Mouse (Mus musculus) midbrain, embryonic 15.5 days (tissue): Measurements from ENCODE around the gene Mtx1. TPM values are rescaled to one million over a fixed set of nuclear protein-coding genes. Genes with fewer than 3 reads are reported as not detected.
A peak's percentile ranks its signal among the peaks of the same experiment; 100 is the strongest.

Experiments used
- ATAC-seq: fragments of 200-750 bp; cut with Nextera tagmentation; replicated peaks from 2 replicates; pipeline ENCODE4 v1.8.0; 2017; ENCODE audit warnings: moderate TSS enrichment
- H3K27ac ChIP-seq: fragments of 300-500 bp; sonication (generic); 2 replicates; pipeline ENCODE4 v1.5.1; 2015; ENCODE audit warnings: mild to moderate bottlenecking, inconsistent platforms
- H3K27me3 ChIP-seq: fragments of 300-500 bp; sonication (generic); replicated peaks from 2 replicates; pipeline ENCODE4 v1.6.1; 2015; ENCODE audit warnings: inconsistent platforms
- H3K36me3 ChIP-seq: fragments of 300-500 bp; sonication (generic); replicated peaks from 2 replicates; pipeline ENCODE4 v1.6.1; 2015; ENCODE audit warnings: inconsistent platforms
- H3K4me1 ChIP-seq: fragments of 300-500 bp; sonication (generic); 2 replicates; pipeline ENCODE4 v1.6.1; 2015; ENCODE audit warnings: inconsistent platforms
- H3K4me2 ChIP-seq: fragments of 300-500 bp; sonication (generic); 2 replicates; pipeline ENCODE4 v1.6.1; 2015; ENCODE audit warnings: inconsistent platforms, mild to moderate bottlenecking, moderate library complexity
- H3K4me3 ChIP-seq: fragments of 300-500 bp; sonication (generic); 2 replicates; pipeline ENCODE4 v1.5.1; 2015; ENCODE audit warnings: mild to moderate bottlenecking, inconsistent platforms
- H3K9ac ChIP-seq: fragments of 300-500 bp; sonication (generic); 2 replicates; pipeline ENCODE4 v1.6.1; 2015; ENCODE audit warnings: mild to moderate bottlenecking, inconsistent platforms
- H3K9me3 ChIP-seq: fragments of 300-500 bp; sonication (generic); 2 replicates; pipeline ENCODE4 v1.6.1; 2016; ENCODE audit warnings: inconsistent platforms
- WGBS: fragments of 180-500 bp; shearing (Covaris S2); methylation state at CpG from one replicate; pipeline ENCODE4 v1.1.7; 2015; ENCODE audit warnings: mixed read lengths; 5-methylcytosine and 5-hydroxymethylcytosine counted together
- polyA plus RNA-seq: library from polyadenylated mRNA; unstranded; fragments of >200 nt; fragmentation: Nextera tagmentation; extraction: Ambion mirVana; gene quantifications from 2 replicates; pipeline ENCODE4 v1.2.1, GENCODE M21; 2015

The Mtx1 gene
- polyA plus RNA-seq, 1 experiment from 2014 or later, result 159 TPM

GRCm38 (mm10) chr3:89251365-89251895, 24.5 kb upstream of the Mtx1 start:
- peaks cover 6% of the 10 kb centered on the region; the same call in 1 of the 2 replicates for H3K27me3 ChIP-seq
- no peak overlapping the region; the same call in 1 of the 2 replicates for H3K4me2 ChIP-seq
- ATAC-seq, result no peak
- peaks cover 4% of the 10 kb centered on the region; the same call in 1 of the 2 replicates for H3K36me3 ChIP-seq
- H3K9me3 ChIP-seq, result no peaks in the 10 kb centered on the region
- 8% methylated on average over 17 of the region's 17 CpGs for WGBS
- peaks cover 23% of the 10 kb centered on the region for H3K4me1 ChIP-seq
- H3K9ac ChIP-seq, result no peak overlapping the region
- H3K4me3 ChIP-seq, result no peak overlapping the region
- no peak overlapping the region for H3K27ac ChIP-seq

- Histone ChIP-seq H3K36me3 (peaks cover 4% of the 10 kb centered on the region; the same call in 1 of the 2 replicates), H3K9ac (no peak overlapping the region), H3K4me1 (peaks cover 23% of the 10 kb centered on the region), H3K27me3 (peaks cover 6% of the 10 kb centered on the region; the same call in 1 of the 2 replicates), H3K27ac (no peak overlapping the region), H3K4me3 (no peak overlapping the region), H3K4me2 (no peak overlapping the region), H3K9me3 (no peaks in the 10 kb centered on the region)
- ATAC-seq, result no peak
- WGBS, result 27% methylated on average over 7 of the region's 7 CpGs
These were observed 23.6 kb upstream of the Mtx1 start for GRCm38 (mm10) chr3:89250435-89251040.

GRCm38 (mm10) chr3:89247466-89247865, 20.6 kb upstream of the Mtx1 start:
- H3K9me3 ChIP-seq, result no peaks in the 10 kb centered on the region
- peak overlapping the region; percentile 92 for H3K4me2 ChIP-seq
- peaks cover 3% of the 10 kb centered on the region; the same call in 1 of the 2 replicates for H3K27me3 ChIP-seq
- H3K4me1 ChIP-seq, result peaks cover 43% of the 10 kb centered on the region
- H3K27ac ChIP-seq, result no peak overlapping the region
- H3K9ac ChIP-seq, result no peak overlapping the region
- WGBS, result 89% methylated on average over 4 of the region's 4 CpGs
- peak overlapping the region; percentile 78; the same call in 1 of the 2 replicates for H3K4me3 ChIP-seq
- peaks cover 5% of the 10 kb centered on the region; the same call in 1 of the 2 replicates for H3K36me3 ChIP-seq
- ATAC-seq, result no peak

DNA sequence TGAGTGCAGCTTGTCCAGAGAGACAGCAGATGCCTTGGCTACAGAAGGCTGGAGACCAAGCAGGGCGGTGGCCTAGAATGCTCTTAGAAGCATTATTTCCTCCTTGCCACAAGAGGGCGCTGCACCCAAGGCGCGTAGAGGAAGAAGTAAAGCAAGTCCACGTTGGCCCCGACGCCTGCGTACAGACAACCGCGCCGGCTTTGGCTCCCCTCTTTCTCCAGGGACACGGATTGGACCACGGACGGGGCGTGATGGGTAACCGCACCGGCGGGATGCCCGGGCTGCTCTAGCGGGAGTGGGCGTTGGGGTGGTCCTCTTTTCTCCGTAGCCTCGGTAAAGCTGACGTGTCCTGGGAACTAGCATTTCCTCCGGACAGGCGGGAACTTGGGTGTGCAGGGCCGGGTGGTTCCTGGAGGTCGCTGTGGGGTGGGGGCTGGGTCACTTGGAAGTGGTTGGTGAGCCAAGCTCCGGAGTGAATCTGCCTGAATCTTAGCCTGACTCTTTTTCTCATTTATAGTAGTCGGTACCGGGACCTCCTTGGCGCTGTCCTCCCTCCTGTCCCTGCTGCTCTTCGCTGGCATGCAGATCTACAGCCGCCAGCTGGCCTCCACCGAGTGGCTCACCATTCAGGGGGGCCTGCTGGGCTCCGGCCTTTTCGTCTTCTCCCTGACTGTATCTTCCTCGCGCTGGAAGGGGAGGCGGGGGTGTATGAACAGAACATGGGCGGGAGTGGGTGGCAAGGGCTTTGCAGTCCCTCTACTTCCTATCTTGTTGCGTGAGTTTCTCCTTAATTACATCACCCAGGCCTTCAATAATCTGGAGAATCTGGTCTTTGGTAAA, 19.6 kb upstream of the Mtx1 start, which contains the start of gene Trim46:
Gene Trim46, minus strand, starts transcription at position 49 of the 840 bp plus-strand sequence.
- no peaks in the 10 kb centered on the region for H3K27me3 ChIP-seq
- H3K9me3 ChIP-seq, result no peaks in the 10 kb centered on the region
- WGBS, result under 1% methylated on average over 42 of the region's 42 CpGs
- H3K36me3 ChIP-seq, result peaks cover 14% of the 10 kb centered on the region
- peak within 1 kb of the TSS; percentile 97 for H3K27ac ChIP-seq
- H3K9ac ChIP-seq, result peak within 1 kb of the TSS; percentile 80
- H3K4me2 ChIP-seq, result peak within 1 kb of the TSS; percentile 92
- ATAC-seq, result peak; percentile 59
- H3K4me1 ChIP-seq, result peaks cover 48% of the 10 kb centered on the region
- peak within 1 kb of the TSS; percentile 78 for H3K4me3 ChIP-seq

DNA sequence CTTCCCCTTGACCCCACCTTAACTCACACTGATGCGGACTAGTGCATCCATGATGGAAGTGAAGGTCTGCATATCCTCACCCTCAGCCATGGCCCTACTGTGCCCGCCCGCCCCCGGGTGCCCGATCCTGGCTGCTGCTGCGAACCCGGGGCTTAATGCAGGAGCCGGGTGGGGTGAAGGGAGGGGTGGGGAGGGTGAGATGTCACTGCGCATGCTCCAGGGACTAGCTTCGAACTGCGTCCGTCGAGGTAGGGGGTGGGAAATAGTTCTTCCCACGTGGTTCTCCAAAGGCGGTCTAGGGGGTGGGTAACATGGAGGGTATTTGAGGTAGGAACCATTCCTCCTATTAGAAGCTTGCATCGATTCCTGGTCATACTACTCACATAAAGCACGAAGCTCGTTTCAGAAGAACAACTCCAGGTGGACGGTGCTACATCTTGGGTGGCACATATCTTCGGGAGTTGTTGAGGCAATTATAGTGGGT, 18.8 kb upstream of the Mtx1 start, which contains the start of gene Krtcap2:
Gene Krtcap2, plus strand, starts transcription at position 279 of the 484 bp plus-strand sequence.
- Histone ChIP-seq H3K27me3 (no peaks in the 10 kb centered on the region), H3K4me3 (peak within 1 kb of the TSS; percentile 78), H3K4me1 (peaks cover 43% of the 10 kb centered on the region), H3K4me2 (peak within 1 kb of the TSS; percentile 92), H3K36me3 (peaks cover 21% of the 10 kb centered on the region), H3K9me3 (no peaks in the 10 kb centered on the region), H3K9ac (peak within 1 kb of the TSS; percentile 80), H3K27ac (peak within 1 kb of the TSS; percentile 97)
- 2% methylated on average over 20 of the region's 20 CpGs for WGBS
- peak; percentile 71 for ATAC-seq

- peaks cover 39% of the 10 kb centered on the region for H3K4me1 ChIP-seq
- under 1% methylated on average over 21 of the region's 26 CpGs for WGBS
- peak overlapping the region; percentile 78 for H3K4me3 ChIP-seq
These were observed 18.2 kb upstream of the Mtx1 start for GRCm38 (mm10) chr3:89244982-89245687.

GRCm38 (mm10) chr3:89244158-89244981, 17.5 kb upstream of the Mtx1 start:
- peaks cover 28% of the 10 kb centered on the region for H3K36me3 ChIP-seq
- peak overlapping the region; percentile 78 for H3K4me3 ChIP-seq
- peak overlapping the region; percentile 97 for H3K27ac ChIP-seq
- ATAC-seq, result peak; percentile 43
- 8% methylated on average over 25 of the region's 25 CpGs for WGBS
- peak overlapping the region; percentile 92 for H3K4me2 ChIP-seq
- peaks cover 39% of the 10 kb centered on the region for H3K4me1 ChIP-seq
- peak overlapping the region; percentile 53 for H3K9ac ChIP-seq
- H3K9me3 ChIP-seq, result no peaks in the 10 kb centered on the region
- H3K27me3 ChIP-seq, result no peaks in the 10 kb centered on the region

More at GRCm38 (mm10) chr3:89244982-89245687, 18.2 kb upstream of the Mtx1 start:
- Histone ChIP-seq H3K9me3 (no peaks in the 10 kb centered on the region), H3K36me3 (peaks cover 27% of the 10 kb centered on the region), H3K27me3 (no peaks in the 10 kb centered on the region), H3K27ac (peak overlapping the region; percentile 97), H3K9ac (peak overlapping the region; percentile 80), H3K4me2 (peak overlapping the region; percentile 92)
- ATAC-seq, result peak; percentile 74

GRCm38 (mm10) chr3:89243609-89244008, 16.7 kb upstream of the Mtx1 start:
- Histone ChIP-seq H3K4me3 (peak overlapping the region; percentile 78), H3K4me1 (peaks cover 39% of the 10 kb centered on the region), H3K27ac (peak overlapping the region; percentile 97), H3K27me3 (no peaks in the 10 kb centered on the region), H3K9ac (peak overlapping the region; percentile 53; the same call in 1 of the 2 replicates), H3K4me2 (peak overlapping the region; percentile 92), H3K36me3 (peaks cover 36% of the 10 kb centered on the region), H3K9me3 (no peaks in the 10 kb centered on the region)
- no peak for ATAC-seq
- WGBS, result 14% methylated on average over 14 of the region's 14 CpGs

- WGBS, result 71% methylated on average over 9 of the region's 9 CpGs
- ATAC-seq, result no peak
- Histone ChIP-seq H3K36me3 (peaks cover 47% of the 10 kb centered on the region), H3K9me3 (no peaks in the 10 kb centered on the region), H3K4me1 (peaks cover 35% of the 10 kb centered on the region), H3K9ac (no peak overlapping the region), H3K27me3 (no peaks in the 10 kb centered on the region), H3K4me3 (no peak overlapping the region), H3K27ac (no peak overlapping the region), H3K4me2 (peak overlapping the region; percentile 92; the same call in 1 of the 2 replicates)
These were observed 15.5 kb upstream of the Mtx1 start for GRCm38 (mm10) chr3:89242331-89242895.

DNA sequence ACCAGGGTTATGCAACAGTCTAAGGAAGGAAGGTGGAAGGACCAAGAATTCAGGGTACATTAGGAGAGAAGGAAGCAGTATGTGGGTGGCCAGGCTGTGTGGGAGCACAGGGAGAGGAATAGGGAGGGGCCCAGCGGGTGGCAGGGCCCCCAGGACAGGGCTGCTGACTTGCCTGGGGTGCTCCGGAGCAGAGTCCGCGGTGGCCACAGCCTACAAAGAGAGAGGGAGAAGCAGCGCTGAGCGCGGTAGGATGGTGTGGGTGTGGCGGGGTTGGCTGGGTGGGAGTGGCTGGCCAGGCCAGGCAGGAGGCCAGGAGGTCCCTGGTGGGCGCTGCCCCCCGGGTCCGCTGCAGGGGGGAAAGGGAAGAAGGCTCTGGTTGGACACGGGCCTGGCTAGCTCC, 11.6 kb upstream of the Mtx1 start:
- Histone ChIP-seq H3K4me3 (no peak overlapping the region), H3K27ac (no peak overlapping the region), H3K36me3 (peaks cover 76% of the 10 kb centered on the region), H3K9ac (no peak overlapping the region), H3K27me3 (no peaks in the 10 kb centered on the region), H3K4me1 (peaks cover 17% of the 10 kb centered on the region), H3K4me2 (no peak overlapping the region), H3K9me3 (no peaks in the 10 kb centered on the region)
- WGBS, result 72% methylated on average over 12 of the region's 12 CpGs
- ATAC-seq, result no peak
